Mouse (Mus musculus): ENCODE measurements at regions not wholly inside any gene's neighbourhood (a gene's known extent, or its start where the extent isn't known, plus 50 kb on each side); places are given as distances from the start of the nearest gene placed in this dataset.

GRCm38 (mm10) chr13:117152655-117153054 is 55.7 kb upstream of the Emb start:
- DNase-seq = no peak

DNA sequence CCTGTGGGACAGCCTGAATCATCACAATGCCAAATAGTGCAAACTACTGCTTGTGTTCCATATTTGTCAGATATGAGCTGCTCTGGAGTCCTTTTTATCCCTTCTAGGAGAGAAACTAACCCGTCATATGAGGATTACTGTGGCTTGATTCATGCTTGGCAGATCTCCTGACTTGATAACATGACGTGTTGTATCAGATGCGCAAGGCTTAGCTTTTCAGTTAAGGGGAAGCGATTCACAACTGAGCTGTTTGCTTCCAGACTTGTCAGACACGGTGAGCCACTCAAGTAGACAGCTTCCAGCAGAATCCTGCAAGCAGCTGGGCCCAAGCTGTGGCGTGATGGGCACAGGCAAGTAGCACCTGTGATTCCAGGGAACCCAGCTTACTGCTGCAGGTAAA is 64.5 kb upstream of the Emb start:
- no peak for DNase-seq

DNA sequence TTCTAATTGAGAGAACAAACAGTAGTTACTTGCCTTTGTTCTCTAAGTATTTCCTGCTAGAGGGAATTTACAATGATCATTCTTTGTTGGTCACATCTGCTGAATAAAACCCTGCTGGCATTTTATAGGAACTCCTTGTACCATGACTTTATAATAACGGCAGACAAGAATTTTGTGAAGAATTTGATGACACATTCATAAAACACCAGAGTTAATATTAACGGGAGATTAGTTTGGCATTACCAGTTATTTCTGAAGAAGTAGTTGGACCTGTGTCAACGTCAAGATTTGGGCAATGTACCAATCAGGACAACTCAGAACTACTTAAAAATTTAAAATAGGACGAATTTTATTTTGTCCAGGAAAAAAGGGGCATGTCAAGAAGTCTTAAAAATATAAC is 65.1 kb upstream of the Emb start:
- DNase-seq = no peak

DNA sequence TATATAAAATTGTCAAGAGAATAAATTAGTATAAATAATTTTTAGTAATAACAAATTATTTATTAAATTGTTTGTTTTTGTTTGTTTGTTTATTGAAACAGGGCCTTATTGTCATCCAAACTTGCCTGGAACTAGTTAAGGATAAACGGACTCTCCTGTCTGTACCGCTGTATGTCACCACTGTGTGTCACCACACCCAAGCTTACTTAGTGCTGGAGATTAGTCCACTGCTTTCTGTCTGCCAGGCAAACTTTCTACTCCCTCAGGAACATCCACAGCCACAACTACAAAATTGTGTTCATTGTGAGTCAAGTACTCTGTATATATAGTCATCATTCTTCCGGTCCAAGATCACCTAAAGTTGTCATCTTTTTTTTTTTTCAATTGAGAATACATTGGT is 74.0 kb upstream of the Emb start:
- no peak for DNase-seq

DNA sequence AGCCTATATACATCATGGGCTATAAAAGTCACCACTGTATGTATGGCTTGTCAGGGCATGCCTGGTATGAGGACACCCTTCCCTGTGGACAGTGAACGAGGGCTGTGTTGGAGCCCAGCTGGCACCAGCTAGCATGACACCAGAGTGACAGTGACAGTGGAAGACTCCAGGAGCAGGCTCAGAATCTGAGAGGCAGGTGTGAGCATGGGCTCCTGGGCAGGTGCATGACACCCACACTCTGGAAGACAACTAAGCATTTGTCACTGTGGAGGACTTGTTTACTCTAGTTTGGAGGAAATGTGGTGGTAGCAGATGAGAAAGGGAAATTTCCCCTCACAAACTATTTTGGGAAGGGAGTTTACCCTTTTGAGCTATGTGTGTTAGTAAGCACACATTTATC is 76.2 kb upstream of the Emb start:
- DNase-seq = no peak

GRCm38 (mm10) chr13:117127813-117128549 is 80.4 kb upstream of the Emb start:
- no peak for DNase-seq

GRCm38 (mm10) chr13:117127116-117127728 is 81.1 kb upstream of the Emb start:
- DNase-seq = no peak

GRCm38 (mm10) chr13:117119636-117120035 is 88.7 kb upstream of the Emb start:
- no peak for DNase-seq

GRCm38 (mm10) chr13:117114797-117115196 is 89.5 kb upstream of the Parp8 start:
- no peak for DNase-seq

DNA sequence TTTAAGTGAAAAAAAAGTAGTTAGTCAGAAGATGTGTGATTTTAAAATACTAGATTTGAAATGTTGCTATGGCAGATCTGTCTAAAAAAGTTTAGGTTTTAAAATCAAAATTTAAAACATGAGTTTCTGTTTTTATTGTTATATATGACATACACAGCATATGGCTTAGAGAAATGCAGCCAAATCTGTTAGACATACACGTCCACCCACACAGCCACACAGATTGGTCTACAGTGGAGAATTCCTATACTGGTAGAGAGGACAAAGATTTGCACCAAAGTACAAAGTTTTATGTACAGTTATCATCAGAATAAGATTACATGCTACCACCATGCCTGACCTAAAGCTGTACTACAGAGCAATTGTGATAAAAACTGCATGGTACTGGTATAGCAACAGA is 87.1 kb upstream of the Parp8 start:
- no peak for DNase-seq

DNA sequence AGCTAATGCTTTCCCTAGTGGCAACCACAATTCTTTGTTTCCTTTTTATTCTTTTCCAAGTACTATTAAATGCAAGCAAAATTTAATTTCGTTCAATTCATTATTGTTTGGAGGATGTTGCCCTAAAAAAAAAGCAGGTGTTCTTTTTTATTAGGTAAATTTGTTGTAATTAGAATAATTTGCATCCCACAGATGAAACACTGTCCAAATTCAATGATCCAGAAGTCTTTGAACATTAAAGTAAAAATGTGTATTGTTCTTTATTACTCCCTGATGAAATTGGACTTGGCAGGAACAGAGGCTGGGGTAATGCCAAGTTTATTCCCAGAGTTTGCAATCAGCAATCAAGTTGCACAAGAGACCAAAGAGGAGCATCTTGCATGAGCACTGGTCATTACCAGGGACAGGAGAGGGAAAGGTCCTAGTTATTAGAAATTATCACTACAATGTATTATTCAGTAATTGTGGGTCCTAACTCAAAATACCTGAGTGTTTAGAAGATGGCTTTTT is 79.9 kb upstream of the Parp8 start:
- peak; percentile 10 for DNase-seq

DNA sequence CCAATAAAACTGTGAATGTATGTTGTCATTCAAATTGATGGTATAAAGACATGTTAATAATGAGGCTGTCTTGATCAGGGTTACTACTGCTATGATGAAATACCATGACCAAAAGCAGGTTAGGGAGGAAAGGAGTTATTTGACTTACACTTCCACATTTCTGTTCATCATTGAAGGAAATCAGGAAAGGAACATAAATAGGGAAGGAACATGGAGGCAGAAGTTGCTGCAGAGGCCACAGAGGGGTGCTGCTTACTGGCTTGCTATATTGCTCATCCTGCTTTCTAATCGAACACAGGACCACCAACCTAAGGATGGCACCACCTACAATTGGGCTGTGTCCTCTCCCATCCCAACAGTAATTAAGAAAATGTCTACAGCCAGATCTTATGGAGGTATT is 69.4 kb upstream of the Parp8 start:
- no peak for DNase-seq

GRCm38 (mm10) chr13:117088629-117089028 is 63.3 kb upstream of the Parp8 start:
- DNase-seq = no peak

GRCm38 (mm10) chr13:117082758-117083157 is 57.4 kb upstream of the Parp8 start:
- no peak for DNase-seq

DNA sequence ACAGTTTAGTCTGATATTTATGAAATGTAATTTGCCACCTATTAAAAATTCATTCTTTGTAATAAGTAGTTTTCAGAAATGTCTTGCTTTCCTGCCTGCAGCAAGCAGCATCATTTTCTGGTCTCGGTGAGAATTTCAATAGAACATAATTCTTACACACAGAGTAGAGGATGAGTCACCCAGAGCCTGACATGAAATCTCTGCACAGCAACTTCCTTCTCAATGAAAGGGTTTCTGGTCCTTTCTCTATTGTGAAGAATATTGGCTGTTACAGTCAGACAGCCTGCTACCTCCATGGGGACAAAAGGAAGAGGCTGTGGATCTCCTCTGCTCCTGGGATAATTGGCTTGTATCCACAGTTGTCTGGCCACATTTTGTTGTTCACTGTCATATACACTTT is 54.0 kb upstream of the Parp8 start:
- no peak for DNase-seq

Measured in lung, postnatal 14 days (tissue).